Mouse (Mus musculus) midbrain, embryonic 15.5 days (tissue): ENCODE measurements around the gene Krtcap3. TPM values are rescaled to one million over a fixed set of nuclear protein-coding genes. Genes with fewer than 3 reads are reported as not detected.

Experiments
- ATAC-seq: fragments of 200-750 bp; cut with Nextera tagmentation; replicated peaks from 2 replicates; pipeline ENCODE4 v1.8.0; 2017; ENCODE audit warnings: moderate TSS enrichment
- H3K27ac ChIP-seq: fragments of 300-500 bp; sonication (generic); 2 replicates; pipeline ENCODE4 v1.5.1; 2015; ENCODE audit warnings: mild to moderate bottlenecking, inconsistent platforms
- H3K27me3 ChIP-seq: fragments of 300-500 bp; sonication (generic); replicated peaks from 2 replicates; pipeline ENCODE4 v1.6.1; 2015; ENCODE audit warnings: inconsistent platforms
- H3K36me3 ChIP-seq: fragments of 300-500 bp; sonication (generic); replicated peaks from 2 replicates; pipeline ENCODE4 v1.6.1; 2015; ENCODE audit warnings: inconsistent platforms
- H3K4me1 ChIP-seq: fragments of 300-500 bp; sonication (generic); 2 replicates; pipeline ENCODE4 v1.6.1; 2015; ENCODE audit warnings: inconsistent platforms
- H3K4me2 ChIP-seq: fragments of 300-500 bp; sonication (generic); 2 replicates; pipeline ENCODE4 v1.6.1; 2015; ENCODE audit warnings: inconsistent platforms, mild to moderate bottlenecking, moderate library complexity
- H3K4me3 ChIP-seq: fragments of 300-500 bp; sonication (generic); 2 replicates; pipeline ENCODE4 v1.5.1; 2015; ENCODE audit warnings: mild to moderate bottlenecking, inconsistent platforms
- H3K9ac ChIP-seq: fragments of 300-500 bp; sonication (generic); 2 replicates; pipeline ENCODE4 v1.6.1; 2015; ENCODE audit warnings: mild to moderate bottlenecking, inconsistent platforms
- H3K9me3 ChIP-seq: fragments of 300-500 bp; sonication (generic); 2 replicates; pipeline ENCODE4 v1.6.1; 2016; ENCODE audit warnings: inconsistent platforms
- WGBS: fragments of 180-500 bp; shearing (Covaris S2); methylation state at CpG from one replicate; pipeline ENCODE4 v1.1.7; 2015; ENCODE audit warnings: mixed read lengths; 5-methylcytosine and 5-hydroxymethylcytosine counted together
- polyA plus RNA-seq: library from polyadenylated mRNA; unstranded; fragments of >200 nt; fragmentation: Nextera tagmentation; extraction: Ambion mirVana; gene quantifications from 2 replicates; pipeline ENCODE4 v1.2.1, GENCODE M21; 2015

The Krtcap3 gene
- polyA plus RNA-seq, 1 experiment from 2014 or later: 3.2 TPM

DNA sequence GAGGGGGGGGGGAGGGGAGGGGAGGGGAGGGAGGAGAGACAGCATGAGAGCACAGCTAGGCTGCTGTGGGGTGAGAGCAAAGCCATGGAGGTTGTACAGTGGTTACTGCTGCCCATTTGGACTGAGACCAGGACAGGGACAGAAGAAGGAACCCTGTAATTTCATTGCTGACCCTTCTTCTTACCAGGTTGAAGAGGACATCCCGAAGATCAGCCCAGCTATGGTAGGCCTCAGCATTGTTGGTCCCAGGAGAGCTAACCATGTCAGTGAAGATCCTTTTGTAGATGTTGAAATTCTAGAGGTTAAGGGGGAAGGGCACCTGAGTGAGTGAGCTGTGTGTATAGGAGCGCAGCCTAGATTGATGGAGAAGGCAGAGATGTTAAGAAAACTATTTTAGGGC lies 3.9 kb downstream of the Krtcap3 start:
- Histone ChIP-seq H3K4me1 (peaks cover 5% of the 10 kb centered on the region; the same call in 1 of the 2 replicates), H3K4me2 (no peak overlapping the region), H3K9me3 (no peaks in the 10 kb centered on the region), H3K27me3 (no peaks in the 10 kb centered on the region), H3K36me3 (peaks cover 35% of the 10 kb centered on the region), H3K9ac (no peak overlapping the region), H3K27ac (no peak overlapping the region), H3K4me3 (no peak overlapping the region)
- ATAC-seq: no peak
- 90% methylated on average over 2 of the region's 2 CpGs for WGBS

GRCm38 (mm10) chr5:31255971-31256370 lies 4.5 kb downstream of the Krtcap3 start:
- 94% methylated on average over 2 of the region's 2 CpGs for WGBS
- peaks cover 37% of the 10 kb centered on the region for H3K36me3 ChIP-seq

DNA sequence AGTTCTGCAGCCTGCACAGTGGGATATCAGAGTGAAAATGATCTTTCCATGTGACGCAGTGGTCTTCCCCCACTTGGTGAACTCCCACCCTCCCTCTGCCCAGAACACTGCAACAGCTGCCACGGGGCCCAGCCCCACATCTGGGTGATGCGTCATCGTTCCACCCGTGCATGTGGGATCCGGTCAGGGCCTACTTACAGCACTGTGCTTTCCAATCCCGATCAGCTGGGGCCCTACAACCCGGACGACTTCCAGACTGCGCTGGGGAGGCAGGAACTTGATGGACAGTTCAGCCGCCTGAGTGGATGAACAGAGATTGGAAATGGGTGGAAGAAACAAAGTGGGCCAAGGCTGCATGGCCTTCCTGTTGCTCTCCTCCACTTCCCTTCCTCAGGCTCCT lies 6.1 kb downstream of the Krtcap3 start:
- Histone ChIP-seq H3K27me3 (no peaks in the 10 kb centered on the region), H3K4me3 (no peak overlapping the region), H3K9me3 (no peaks in the 10 kb centered on the region), H3K27ac (no peak overlapping the region), H3K4me1 (no peaks in the 10 kb centered on the region), H3K9ac (no peak overlapping the region), H3K4me2 (no peak overlapping the region), H3K36me3 (peaks cover 48% of the 10 kb centered on the region)
- ATAC-seq: no peak
- 94% methylated on average over 11 of the region's 11 CpGs for WGBS

More at GRCm38 (mm10) chr5:31255971-31256370, 4.5 kb downstream of the Krtcap3 start:
- H3K9me3 ChIP-seq: no peaks in the 10 kb centered on the region
- no peak overlapping the region for H3K4me2 ChIP-seq
- no peak overlapping the region for H3K4me3 ChIP-seq
- H3K9ac ChIP-seq: no peak overlapping the region
- H3K27ac ChIP-seq: no peak overlapping the region
- peaks cover 5% of the 10 kb centered on the region; the same call in 1 of the 2 replicates for H3K4me1 ChIP-seq
- no peaks in the 10 kb centered on the region for H3K27me3 ChIP-seq
- no peak for ATAC-seq

- Histone ChIP-seq H3K9ac (no peak overlapping the region), H3K4me2 (no peak overlapping the region), H3K27me3 (no peaks in the 10 kb centered on the region), H3K4me3 (no peak overlapping the region), H3K36me3 (peaks cover 47% of the 10 kb centered on the region), H3K27ac (no peak overlapping the region), H3K9me3 (no peaks in the 10 kb centered on the region), H3K4me1 (no peaks in the 10 kb centered on the region)
- ATAC-seq: no peak
- WGBS: 91% methylated on average over 7 of the region's 7 CpGs
Measured at GRCm38 (mm10) chr5:31266101-31266500, 14.6 kb downstream of the Krtcap3 start.

DNA sequence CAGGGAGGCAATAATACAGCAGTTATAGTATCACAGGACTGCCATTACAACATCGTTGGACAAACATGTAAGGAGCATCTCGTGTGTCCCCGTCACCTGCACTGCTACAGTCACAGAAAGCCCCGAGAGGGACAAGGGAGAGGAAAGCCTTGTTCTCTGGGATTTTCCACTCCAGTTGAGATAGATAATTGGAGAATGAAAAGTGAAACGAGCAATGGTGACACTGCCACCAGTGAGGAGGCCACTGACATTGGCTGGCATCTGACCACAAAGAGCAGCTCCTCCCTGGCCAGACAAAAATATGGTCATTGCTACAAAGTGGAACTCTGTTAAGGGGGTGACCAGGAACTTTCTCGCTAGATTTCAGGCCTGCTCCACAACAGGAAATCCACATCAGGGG lies 16.2 kb downstream of the Krtcap3 start:
- peaks cover 36% of the 10 kb centered on the region for H3K36me3 ChIP-seq
- no peaks in the 10 kb centered on the region for H3K9me3 ChIP-seq
- 55% methylated on average over 6 of the region's 6 CpGs for WGBS
- no peak overlapping the region for H3K27ac ChIP-seq
- no peak overlapping the region for H3K9ac ChIP-seq
- H3K4me3 ChIP-seq: no peak overlapping the region
- no peak for ATAC-seq
- H3K27me3 ChIP-seq: no peaks in the 10 kb centered on the region
- no peak overlapping the region for H3K4me2 ChIP-seq
- no peaks in the 10 kb centered on the region for H3K4me1 ChIP-seq

DNA sequence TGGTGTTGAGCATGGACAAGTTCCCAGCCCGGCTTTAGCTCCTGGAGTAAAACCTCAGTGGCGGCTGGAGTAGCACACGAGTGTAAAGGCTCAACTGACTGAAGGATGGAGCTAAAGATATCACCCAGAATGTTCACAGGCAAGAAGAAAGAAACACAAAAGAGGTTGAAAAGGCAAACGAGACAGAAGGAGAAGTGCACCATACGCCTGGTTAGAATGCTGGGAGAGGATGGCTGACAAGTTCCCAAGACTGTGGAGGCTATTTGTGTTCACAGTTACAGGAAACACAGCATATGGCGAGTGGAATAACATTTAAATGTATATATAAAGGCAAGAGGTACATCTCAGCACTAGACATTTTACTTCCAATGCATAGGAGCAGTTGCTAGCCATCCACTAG lies 21.5 kb downstream of the Krtcap3 start:
- Histone ChIP-seq H3K27ac (no peak overlapping the region), H3K4me2 (no peak overlapping the region), H3K36me3 (peaks cover 47% of the 10 kb centered on the region), H3K27me3 (no peaks in the 10 kb centered on the region), H3K4me3 (no peak overlapping the region), H3K4me1 (no peaks in the 10 kb centered on the region), H3K9ac (no peak overlapping the region), H3K9me3 (no peaks in the 10 kb centered on the region)
- WGBS: 90% methylated on average over 6 of the region's 6 CpGs
- no peak for ATAC-seq

GRCm38 (mm10) chr5:31279245-31279988 lies 27.9 kb downstream of the Krtcap3 start:
- no peak overlapping the region for H3K4me2 ChIP-seq
- peaks cover 49% of the 10 kb centered on the region for H3K36me3 ChIP-seq
- no peak overlapping the region for H3K4me3 ChIP-seq
- 89% methylated on average over 20 of the region's 20 CpGs for WGBS
- H3K27ac ChIP-seq: no peak overlapping the region
- no peak for ATAC-seq
- no peaks in the 10 kb centered on the region for H3K9me3 ChIP-seq
- H3K27me3 ChIP-seq: no peaks in the 10 kb centered on the region
- no peaks in the 10 kb centered on the region for H3K4me1 ChIP-seq
- no peak overlapping the region for H3K9ac ChIP-seq

GRCm38 (mm10) chr5:31288225-31288624 lies 36.7 kb downstream of the Krtcap3 start:
- Histone ChIP-seq H3K27me3 (no peaks in the 10 kb centered on the region), H3K4me3 (no peak overlapping the region)
- no peak for ATAC-seq

GRCm38 (mm10) chr5:31288655-31289054 lies 37.2 kb downstream of the Krtcap3 start:
- WGBS: 84% methylated on average over 3 of the region's 3 CpGs
- ATAC-seq: no peak
- Histone ChIP-seq H3K36me3 (peaks cover 32% of the 10 kb centered on the region), H3K9me3 (no peaks in the 10 kb centered on the region), H3K4me1 (peaks cover 23% of the 10 kb centered on the region), H3K27ac (no peak overlapping the region), H3K4me2 (no peak overlapping the region), H3K27me3 (no peaks in the 10 kb centered on the region), H3K9ac (no peak overlapping the region), H3K4me3 (no peak overlapping the region)

More at GRCm38 (mm10) chr5:31288225-31288624, 36.7 kb downstream of the Krtcap3 start:
- no peak overlapping the region for H3K27ac ChIP-seq
- no peaks in the 10 kb centered on the region for H3K9me3 ChIP-seq
- peaks cover 18% of the 10 kb centered on the region for H3K4me1 ChIP-seq
- peaks cover 36% of the 10 kb centered on the region for H3K36me3 ChIP-seq
- 81% methylated on average over 4 of the region's 4 CpGs for WGBS
- H3K4me2 ChIP-seq: no peak overlapping the region
- no peak overlapping the region for H3K9ac ChIP-seq

DNA sequence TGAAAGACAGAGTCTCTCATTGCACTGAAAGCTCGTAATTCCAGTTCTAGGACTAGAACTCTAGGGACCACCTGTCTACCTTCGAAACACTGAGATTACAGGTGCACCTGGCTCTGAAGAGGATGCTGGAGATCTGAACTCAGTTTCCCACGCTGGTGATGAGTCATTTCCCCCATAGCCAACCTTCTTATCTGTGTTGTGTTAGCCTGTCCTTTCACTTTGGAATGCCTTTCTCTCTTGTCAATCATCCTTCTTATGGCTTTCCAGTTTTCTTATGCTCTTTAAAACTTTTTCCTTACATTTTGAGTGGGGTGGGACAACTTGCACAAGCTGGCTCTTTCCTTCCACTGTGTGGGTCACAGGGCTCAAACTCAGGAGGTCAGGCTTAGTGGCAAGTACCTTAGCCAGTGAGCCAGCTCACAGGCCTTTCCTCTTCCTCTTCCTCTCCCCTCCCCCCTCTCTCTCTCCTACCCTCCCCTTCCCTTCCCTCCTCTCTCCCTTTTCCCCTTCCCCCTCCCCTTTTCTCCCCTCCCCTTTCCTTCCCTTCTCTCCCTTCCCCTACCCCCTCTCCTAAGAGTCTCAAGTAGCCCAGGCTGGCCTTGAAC lies 38.2 kb downstream of the Krtcap3 start:
- Histone ChIP-seq H3K4me3 (peak overlapping the region; percentile 46), H3K9ac (no peak overlapping the region), H3K4me1 (peaks cover 33% of the 10 kb centered on the region), H3K27me3 (no peaks in the 10 kb centered on the region), H3K36me3 (peaks cover 22% of the 10 kb centered on the region), H3K4me2 (peak overlapping the region; percentile 73), H3K9me3 (no peaks in the 10 kb centered on the region), H3K27ac (no peak overlapping the region)
- no peak for ATAC-seq
- 82% methylated on average over 3 of the region's 3 CpGs for WGBS

GRCm38 (mm10) chr5:31290521-31291360 lies 39.2 kb downstream of the Krtcap3 start, which contains the start of gene Ift172:
Gene Ift172 (minus strand): TSS chr5:31291116.
- H3K9me3 ChIP-seq: no peaks in the 10 kb centered on the region
- H3K36me3 ChIP-seq: peaks cover 12% of the 10 kb centered on the region; the same call in 1 of the 2 replicates
- H3K4me2 ChIP-seq: peak within 1 kb of the TSS; percentile 73
- no peaks in the 10 kb centered on the region for H3K27me3 ChIP-seq
- ATAC-seq: peak; percentile 92
- H3K4me1 ChIP-seq: peaks cover 38% of the 10 kb centered on the region
- H3K9ac ChIP-seq: peak within 1 kb of the TSS; percentile 58
- peak within 1 kb of the TSS; percentile 86 for H3K27ac ChIP-seq
- 1% methylated on average over 45 of the region's 45 CpGs for WGBS
- peak within 1 kb of the TSS; percentile 46 for H3K4me3 ChIP-seq

- Histone ChIP-seq H3K4me3 (peak overlapping the region; percentile 46), H3K27ac (peak overlapping the region; percentile 86), H3K9ac (peak overlapping the region; percentile 58), H3K9me3 (no peaks in the 10 kb centered on the region), H3K36me3 (peaks cover 6% of the 10 kb centered on the region; the same call in 1 of the 2 replicates), H3K4me2 (peak overlapping the region; percentile 73), H3K27me3 (no peaks in the 10 kb centered on the region), H3K4me1 (peaks cover 38% of the 10 kb centered on the region)
- no peak for ATAC-seq
- WGBS: 4% methylated on average over 9 of the region's 9 CpGs
Measured at GRCm38 (mm10) chr5:31291361-31291688, 39.8 kb downstream of the Krtcap3 start.
